Mouse (Mus musculus) spleen, adult 2 months (tissue): Measurements from ENCODE around the gene Cbx5. TPM values are rescaled to one million over a fixed set of nuclear protein-coding genes. Genes with fewer than 3 reads are reported as not detected.

Experiments used
- DNase-seq, 2 experiments: peaks; one replicate each; pipeline versions ENCODE4 v3.0.0 to v3.0.0-alpha.2; 2012 to 2021; ENCODE audit warnings: low spot score in 2 of 2, low read depth in 1 of 2
- H3K27ac ChIP-seq: fragments of 200-500 bp; 2 replicates; pipeline ENCODE4 v1.5.1; 2012; ENCODE audit warnings: low read length, inconsistent platforms; ENCODE audit not compliant: insufficient read depth
- H3K27me3 ChIP-seq: fragments of 200-500 bp; 2 replicates; pipeline ENCODE4 v1.6.1; 2012; ENCODE audit warnings: mild to moderate bottlenecking, moderate library complexity, low read length, inconsistent platforms; ENCODE audit not compliant: control insufficient read depth, insufficient read depth
- H3K36me3 ChIP-seq: fragments of 200-500 bp; 2 replicates; pipeline ENCODE4 v1.6.1; 2012; ENCODE audit warnings: mild to moderate bottlenecking, low read length, inconsistent platforms; ENCODE audit not compliant: control insufficient read depth, insufficient read depth
- H3K4me1 ChIP-seq: fragments of 200-500 bp; 2 replicates; pipeline ENCODE4 v1.6.1; 2011; ENCODE audit warnings: inconsistent platforms; ENCODE audit not compliant: control insufficient read depth, insufficient read depth, insufficient read length
- H3K4me3 ChIP-seq: fragments of 200-500 bp; 2 replicates; pipeline ENCODE4 v1.5.1; 2011; ENCODE audit warnings: mild to moderate bottlenecking, inconsistent platforms; ENCODE audit not compliant: insufficient read depth, insufficient read length; ENCODE audit errors: extremely low read depth
- CTCF ChIP-seq: fragments of 200-500 bp; IDR thresholded peaks from 2 replicates; pipeline ENCODE4 v1.5.1; 2011; ENCODE audit warnings: mild to moderate bottlenecking, inconsistent platforms; ENCODE audit not compliant: insufficient read depth, insufficient read length, insufficient replicate concordance; ENCODE audit errors: extremely low read depth
- POLR2A ChIP-seq: fragments of 200-500 bp; IDR thresholded peaks from 2 replicates; pipeline ENCODE4 v1.6.1; 2011; ENCODE audit warnings: low read depth, low read length, inconsistent platforms
- WGBS: fragments of 180-500 bp; shearing (Covaris S2); methylation state at CpG from one replicate; pipeline ENCODE4 v1.1.7; 2018; 5-methylcytosine and 5-hydroxymethylcytosine counted together
- polyA plus RNA-seq: library from polyadenylated mRNA; depleted of rRNA; stranded (reverse); fragments of >200 nt; gene quantifications from 2 replicates; pipeline ENCODE4 v1.2.3, GENCODE M21; 2012

Cbx5 gene
- polyA plus RNA-seq, 1 experiment, result 6.4 TPM

DNA sequence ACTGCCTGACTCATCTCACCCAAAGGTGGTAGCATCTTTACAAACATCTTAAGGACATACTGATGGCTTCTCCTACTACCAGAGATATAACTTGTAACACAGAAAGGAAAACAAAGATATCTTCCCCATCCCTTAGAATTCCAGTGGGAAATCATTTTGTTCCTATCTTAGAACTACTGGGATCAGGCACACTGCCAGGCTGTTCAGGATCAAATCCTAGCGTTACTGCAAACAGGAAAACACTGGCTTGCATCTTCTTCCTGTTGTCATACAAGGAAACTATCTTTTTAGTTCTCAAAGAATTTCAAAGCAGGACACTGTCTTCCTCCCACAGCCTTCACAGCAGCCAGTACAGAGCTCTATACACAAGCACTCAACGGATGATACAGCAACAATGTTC is 46.0 kb downstream of the Cbx5 start:
- TF ChIP-seq CTCF (no peak), POLR2A (no peak)
- Histone ChIP-seq H3K4me3 (no peak overlapping the region), H3K36me3 (peaks cover 6% of the 10 kb centered on the region), H3K27me3 (no peaks in the 10 kb centered on the region), H3K27ac (no peak overlapping the region), H3K4me1 (no peaks in the 10 kb centered on the region)
- 75% methylated on average over 2 of the region's 2 CpGs for WGBS
- DNase-seq, result no peak

DNA sequence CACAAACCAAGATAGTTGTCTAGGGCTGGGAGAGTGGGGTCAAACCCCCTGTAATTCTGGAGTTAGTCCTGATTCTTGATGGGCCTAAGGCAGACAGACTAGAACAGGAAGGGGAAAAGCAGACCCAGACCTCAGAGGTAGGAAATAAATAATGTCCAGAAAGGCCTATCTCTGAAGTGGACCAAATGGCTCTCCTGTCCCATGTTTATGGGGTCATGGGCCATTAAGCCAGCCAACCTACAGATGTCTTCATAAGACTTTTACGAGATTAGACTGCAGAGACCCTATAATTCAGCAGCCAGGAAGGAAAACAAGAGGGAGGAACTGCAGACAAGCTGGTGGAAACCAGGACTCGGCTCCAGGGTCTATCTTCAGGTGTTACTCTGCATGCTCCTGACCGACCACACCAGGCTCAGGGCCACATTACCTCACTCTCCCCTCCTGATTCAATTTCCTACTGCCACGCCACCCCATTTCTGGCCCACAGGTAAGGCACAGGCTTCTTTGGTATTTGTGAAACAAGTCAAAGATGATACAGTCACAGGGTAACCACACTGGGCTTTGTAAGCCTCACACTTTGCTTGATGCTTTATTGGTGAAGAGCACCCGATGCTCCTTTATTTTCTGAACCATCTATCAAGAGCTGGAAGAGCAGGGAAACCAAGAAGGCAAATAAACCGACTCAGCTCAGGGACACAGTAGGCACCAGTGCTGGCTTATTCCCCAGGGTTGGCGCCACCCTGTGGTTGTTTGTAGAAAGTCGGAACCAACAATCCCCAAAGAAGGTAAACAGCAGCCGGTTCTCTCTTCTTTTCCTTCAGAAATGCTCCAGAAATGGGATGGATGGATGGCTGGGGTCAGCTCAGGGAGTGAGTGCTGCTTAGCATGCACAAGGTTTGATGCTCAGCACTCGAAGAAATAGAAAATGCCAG is 48.8 kb downstream of the Cbx5 start:
- H3K4me1 ChIP-seq, result no peaks in the 10 kb centered on the region
- no peaks in the 10 kb centered on the region for H3K27me3 ChIP-seq
- no peak overlapping the region for H3K27ac ChIP-seq
- H3K4me3 ChIP-seq, result no peak overlapping the region
- TF ChIP-seq CTCF (peak; percentile 50; the same call in 1 of the 2 replicates), POLR2A (no peak)
- no peaks in the 10 kb centered on the region for H3K36me3 ChIP-seq
- WGBS, result 72% methylated on average over 10 of the region's 10 CpGs
- DNase-seq, result no peak

- no peak for TF ChIP-seq POLR2A
- H3K36me3 ChIP-seq, result no peaks in the 10 kb centered on the region
- no peaks in the 10 kb centered on the region for H3K27me3 ChIP-seq
- DNase-seq, result no peak
- WGBS, result 94% methylated on average over 7 of the region's 7 CpGs
- no peak overlapping the region for H3K27ac ChIP-seq
- H3K4me3 ChIP-seq, result no peak overlapping the region
- H3K4me1 ChIP-seq, result no peaks in the 10 kb centered on the region
Observed at GRCm38 (mm10) chr15:103190083-103190482, 49.5 kb downstream of the Cbx5 start.

DNA sequence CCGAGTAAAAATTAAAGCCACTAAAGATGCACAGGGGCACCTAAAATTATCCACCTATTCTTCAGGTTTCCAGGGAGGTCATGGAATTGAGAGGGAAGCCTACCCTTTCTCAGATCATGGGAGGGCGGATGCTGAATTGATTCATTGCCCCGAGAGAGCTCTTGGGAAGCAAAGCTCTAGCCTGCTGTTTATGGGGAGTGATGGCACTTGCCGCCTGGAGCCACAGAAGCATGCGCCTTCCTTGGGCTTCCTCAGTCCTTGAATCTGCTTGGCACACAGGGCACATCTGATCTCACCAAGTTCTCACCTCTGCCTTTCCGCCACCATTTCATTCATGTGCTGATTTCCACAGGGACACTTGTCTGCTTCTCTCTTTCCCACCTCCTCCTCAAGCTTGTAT is 51.8 kb downstream of the Cbx5 start:
- H3K36me3 ChIP-seq, result no peaks in the 10 kb centered on the region
- no peak for DNase-seq
- no peak overlapping the region for H3K4me3 ChIP-seq
- no peak overlapping the region for H3K27ac ChIP-seq
- 95% methylated on average over 6 of the region's 6 CpGs for WGBS
- H3K4me1 ChIP-seq, result no peaks in the 10 kb centered on the region; the same call in 1 of the 2 replicates
- TF ChIP-seq CTCF (no peak), POLR2A (no peak)
- H3K27me3 ChIP-seq, result no peaks in the 10 kb centered on the region

- DNase-seq, result no peak
- H3K36me3 ChIP-seq, result no peaks in the 10 kb centered on the region
- no peak overlapping the region for H3K4me3 ChIP-seq
- H3K27me3 ChIP-seq, result peaks cover 3% of the 10 kb centered on the region; the same call in 1 of the 2 replicates
- no peak for TF ChIP-seq POLR2A
- TF ChIP-seq CTCF, result peak; percentile 40; the same call in 1 of the 2 replicates
- peaks cover 3% of the 10 kb centered on the region for H3K4me1 ChIP-seq
- 53% methylated on average over 19 of the region's 19 CpGs for WGBS
- no peak overlapping the region for H3K27ac ChIP-seq
Observed at GRCm38 (mm10) chr15:103185462-103186198, 54.0 kb downstream of the Cbx5 start.

- H3K27me3 ChIP-seq, result peaks cover 3% of the 10 kb centered on the region; the same call in 1 of the 2 replicates
- TF ChIP-seq CTCF, result no peak
- TF ChIP-seq POLR2A, result no peak
- no peak overlapping the region for H3K4me3 ChIP-seq
- H3K27ac ChIP-seq, result no peak overlapping the region
- no peak for DNase-seq
- peaks cover 3% of the 10 kb centered on the region for H3K4me1 ChIP-seq
- no peaks in the 10 kb centered on the region for H3K36me3 ChIP-seq
- 24% methylated on average over 25 of the region's 25 CpGs for WGBS
Observed at GRCm38 (mm10) chr15:103183651-103184610, 55.7 kb downstream of the Cbx5 start.
